Mouse (Mus musculus) cerebellum, adult 18-20 months (tissue): Measurements from ENCODE around the gene Rae1.

Experiments used
- DNase-seq, 2 experiments: peaks; one replicate each; pipeline ENCODE4 v3.0.0; 2021

Rae1 gene

GRCm38 (mm10) chr2:173028508-173029031 lies 28.7 kb downstream of the Rae1 start:
- DNase-seq, result no peak

- no peak for DNase-seq
Observed at GRCm38 (mm10) chr2:173030591-173031338, 30.8 kb downstream of the Rae1 start.

- DNase-seq, result no peak
Observed at GRCm38 (mm10) chr2:173033531-173033930, 33.6 kb downstream of the Rae1 start.

GRCm38 (mm10) chr2:173034998-173035397 lies 35.1 kb downstream of the Rae1 start:
- no peak for DNase-seq

GRCm38 (mm10) chr2:173035653-173036052 lies 35.7 kb downstream of the Rae1 start:
- DNase-seq, result no peak

- DNase-seq, result no peak
Observed at GRCm38 (mm10) chr2:173036055-173036454, 36.1 kb downstream of the Rae1 start.

- DNase-seq, result no peak
Observed at GRCm38 (mm10) chr2:173036611-173037010, 36.7 kb downstream of the Rae1 start.

GRCm38 (mm10) chr2:173037347-173037746 lies 37.4 kb downstream of the Rae1 start:
- no peak for DNase-seq

- DNase-seq, result no peak
Observed at GRCm38 (mm10) chr2:173037827-173038607, 38.1 kb downstream of the Rae1 start.

GRCm38 (mm10) chr2:173039041-173039440 lies 39.1 kb downstream of the Rae1 start:
- no peak for DNase-seq

GRCm38 (mm10) chr2:173040803-173041202 lies 40.9 kb downstream of the Rae1 start:
- no peak for DNase-seq

- DNase-seq, result no peak
Observed at GRCm38 (mm10) chr2:173041242-173041641, 41.3 kb downstream of the Rae1 start.

- no peak for DNase-seq
Observed at GRCm38 (mm10) chr2:173041893-173042292, 42.0 kb downstream of the Rae1 start.

- DNase-seq, result no peak
Observed at GRCm38 (mm10) chr2:173042504-173043162, 42.7 kb downstream of the Rae1 start.

GRCm38 (mm10) chr2:173044198-173044970 lies 44.5 kb downstream of the Rae1 start:
- no peak for DNase-seq

GRCm38 (mm10) chr2:173046582-173047297 lies 46.8 kb downstream of the Rae1 start:
- DNase-seq, result no peak

- no peak for DNase-seq
Observed at GRCm38 (mm10) chr2:173047471-173047870, 47.6 kb downstream of the Rae1 start.

GRCm38 (mm10) chr2:173048041-173048745 lies 48.3 kb downstream of the Rae1 start:
- DNase-seq, result no peak

GRCm38 (mm10) chr2:173049231-173049630 lies 49.3 kb downstream of the Rae1 start:
- DNase-seq, result no peak

GRCm38 (mm10) chr2:173049817-173050216 lies 49.9 kb downstream of the Rae1 start:
- DNase-seq, result no peak
